ENCODE assay signal across 7 mouse cellular contexts in the genomic region with DNA sequence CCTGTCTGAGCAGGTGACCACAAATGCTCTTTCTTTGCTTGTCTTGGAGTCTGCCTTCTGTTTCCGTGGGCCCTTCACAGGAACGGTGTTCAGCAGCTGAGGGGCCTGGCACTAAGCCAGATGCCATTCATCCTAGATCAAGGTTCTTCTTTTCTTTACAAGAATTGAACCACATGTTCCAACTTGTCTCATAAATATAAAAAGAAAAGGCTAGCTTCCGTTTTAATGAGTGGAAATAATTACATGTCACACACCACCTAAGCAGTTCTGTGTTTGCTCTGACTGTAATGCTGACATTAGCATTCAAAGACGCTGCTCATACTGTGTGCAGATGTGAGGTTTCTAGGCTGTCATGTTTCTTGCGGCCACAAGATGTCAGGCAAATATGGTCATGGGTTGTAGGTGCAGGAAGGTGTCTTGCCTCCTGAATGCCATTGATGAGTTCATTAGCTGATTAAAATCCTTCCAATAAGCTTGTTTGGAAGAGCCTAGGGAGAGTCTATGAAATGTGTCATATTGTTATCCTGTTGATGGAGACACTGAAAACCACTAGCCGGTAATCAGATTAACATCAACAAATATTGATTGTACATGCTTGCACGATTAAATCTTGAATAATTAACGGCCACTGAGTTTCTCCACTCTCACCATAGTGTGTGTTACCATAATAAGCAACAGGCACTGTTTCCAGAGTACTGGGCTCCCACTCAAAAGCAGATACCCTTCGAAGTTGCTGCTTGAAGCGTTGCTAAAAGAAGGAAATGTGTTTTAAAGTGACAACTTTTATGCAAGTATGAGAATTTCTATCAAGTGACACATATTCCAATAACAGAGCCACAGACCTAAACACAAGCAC.
A peak's percentile ranks its signal among the peaks of the same experiment; 100 is the strongest.
DNase-seq lines count a peak whose midpoint lies in the region; ATAC-seq lines count a peak whose summit lies in the region.

No protein-coding gene starts in this region.

- no peak for DNase-seq in lung, postnatal 25 days (ENCODE audit: low spot score)
- peak; percentile 19 for DNase-seq in cerebellum, adult 11 months
- DNase-seq in naive thymus-derived CD4-positive, alpha-beta T cell, adult 2 months (ENCODE audit: low read depth) = peak; percentile 4
- no peak for DNase-seq in natural killer cell, adult 2 months (ENCODE audit: low spot score in 2 of 2)

- WGBS in lung, embryonic 16.5 days = 44% methylated on average over 10 of the region's 10 CpGs
- WGBS in forebrain, embryonic 13.5 days = 32% methylated on average over 10 of the region's 10 CpGs
- WGBS in kidney, embryonic 16.5 days = 49% methylated on average over 10 of the region's 10 CpGs

- no peaks in the 10 kb centered on the region for H3K36me3 ChIP-seq in lung, embryonic 16.5 days (ENCODE audit: control insufficient read depth, insufficient read depth, low read length)
- no peaks in the 10 kb centered on the region for H3K36me3 ChIP-seq in forebrain, embryonic 13.5 days (ENCODE audit: poor library complexity, severe bottlenecking)
- H3K36me3 ChIP-seq in kidney, embryonic 16.5 days (ENCODE audit: insufficient read depth, low read length) = no peaks in the 10 kb centered on the region

- peak; percentile 71; the same call in 1 of the 2 replicates for ATAC-seq in lung, embryonic 16.5 days (ENCODE audit: low read depth)
- peak; percentile 94 for ATAC-seq in forebrain, embryonic 13.5 days
- ATAC-seq in kidney, embryonic 16.5 days (ENCODE audit: low FRiP score, low TSS enrichment) = peak; percentile 80

- H3K4me3 ChIP-seq in lung, embryonic 16.5 days (ENCODE audit: low read length) = no peak overlapping the region
- H3K4me3 ChIP-seq in forebrain, embryonic 13.5 days = no peak overlapping the region
- H3K4me3 ChIP-seq in kidney, embryonic 16.5 days (ENCODE audit: low read length) = no peak overlapping the region

- no peaks in the 10 kb centered on the region for H3K27me3 ChIP-seq in lung, embryonic 16.5 days (ENCODE audit: control insufficient read depth, insufficient read depth, low read depth, low read length)
- H3K27me3 ChIP-seq in forebrain, embryonic 13.5 days = no peaks in the 10 kb centered on the region
- H3K27me3 ChIP-seq in kidney, embryonic 16.5 days (ENCODE audit: insufficient read depth, low read length) = no peaks in the 10 kb centered on the region

- no peak overlapping the region for H3K9ac ChIP-seq in lung, embryonic 16.5 days (ENCODE audit: low read length)
- no peak overlapping the region for H3K9ac ChIP-seq in forebrain, embryonic 13.5 days
- no peak overlapping the region for H3K9ac ChIP-seq in kidney, embryonic 16.5 days (replicated peaks; ENCODE audit: low read length)

- no peak overlapping the region for H3K27ac ChIP-seq in lung, embryonic 16.5 days (ENCODE audit: low read length)
- peak overlapping the region; percentile 79 for H3K27ac ChIP-seq in forebrain, embryonic 13.5 days
- H3K27ac ChIP-seq in kidney, embryonic 16.5 days (ENCODE audit: low read length) = no peak overlapping the region

- H3K9me3 ChIP-seq in lung, embryonic 16.5 days (ENCODE audit: control insufficient read depth, low read length) = no peaks in the 10 kb centered on the region
- no peaks in the 10 kb centered on the region for H3K9me3 ChIP-seq in forebrain, embryonic 13.5 days (replicated peaks)
- H3K9me3 ChIP-seq in kidney, embryonic 16.5 days (ENCODE audit: low read length) = no peaks in the 10 kb centered on the region

- no peaks in the 10 kb centered on the region for H3K4me1 ChIP-seq in lung, embryonic 16.5 days (replicated peaks; ENCODE audit: control insufficient read depth, insufficient read depth, low read length)
- peaks cover 33% of the 10 kb centered on the region for H3K4me1 ChIP-seq in forebrain, embryonic 13.5 days
- no peaks in the 10 kb centered on the region for H3K4me1 ChIP-seq in kidney, embryonic 16.5 days (ENCODE audit: insufficient read depth, low read length)

- no peak overlapping the region for H3K4me2 ChIP-seq in lung, embryonic 16.5 days (ENCODE audit: low read depth, low read length)
- peak overlapping the region; percentile 21 for H3K4me2 ChIP-seq in forebrain, embryonic 13.5 days
- no peak overlapping the region for H3K4me2 ChIP-seq in kidney, embryonic 16.5 days (replicated peaks; ENCODE audit: low read depth, low read length)

Comparison
In these comparisons a context has a peak if more than half of its experiments do, and no peak if none do; other contexts are left out.
1. DNase-seq: peak in cerebellum, adult 11 months (single experiment) and naive thymus-derived CD4-positive, alpha-beta T cell, adult 2 months (single experiment); none in lung, postnatal 25 days (single experiment) and natural killer cell, adult 2 months (0 of 2).
2. Peak in every context shown above with its lines, with median percentiles within 50 percentile points of each other: ATAC-seq.